Mouse (Mus musculus) bone marrow, adult 2 months (tissue): ENCODE measurements around the gene Tnfrsf1a. TPM values are rescaled to one million over a fixed set of nuclear protein-coding genes. Genes with fewer than 3 reads are reported as not detected.

Experiments
- H3K27ac ChIP-seq: fragments of 200-500 bp; 2 replicates; pipeline ENCODE4 v1.5.1; 2012; ENCODE audit warnings: low read depth, mild to moderate bottlenecking, control low read depth, inconsistent platforms, low read length; ENCODE audit not compliant: control insufficient read depth, poor library complexity, insufficient read depth
- H3K4me1 ChIP-seq: fragments of 200-500 bp; 2 replicates; pipeline ENCODE4 v1.6.1; 2011; ENCODE audit warnings: low read length; ENCODE audit not compliant: control insufficient read depth, insufficient read depth
- H3K4me3 ChIP-seq: fragments of 200-500 bp; replicated peaks from 2 replicates; pipeline ENCODE3; 2011; ENCODE audit warnings: mild to moderate bottlenecking, low read depth, low read length, control low read depth; ENCODE audit not compliant: control insufficient read depth
- CTCF ChIP-seq: fragments of 200-500 bp; IDR thresholded peaks from 2 replicates; pipeline ENCODE4 v1.5.1; 2011; ENCODE audit warnings: low read length, control low read depth; ENCODE audit not compliant: control insufficient read depth, insufficient read depth
- POLR2A ChIP-seq: fragments of 200-500 bp; IDR thresholded peaks from 2 replicates; pipeline ENCODE4 v1.6.1; 2011; ENCODE audit warnings: low read depth, mild to moderate bottlenecking, control low read depth, low read length, borderline replicate concordance; ENCODE audit not compliant: control insufficient read depth
- WGBS: fragments of 180-500 bp; shearing (Covaris S2); methylation state at CpG from one replicate; pipeline ENCODE4 v1.1.7; 2018; 5-methylcytosine and 5-hydroxymethylcytosine counted together
- polyA plus RNA-seq: library from polyadenylated mRNA; stranded (reverse); fragments of >200 nt; gene quantifications from 2 replicates; pipeline ENCODE4 v1.2.4, GENCODE M21; 2011; ENCODE audit warnings: low replicate concordance; ENCODE audit not compliant: missing spikeins, insufficient read depth, insufficient read length

The Tnfrsf1a gene
- polyA plus RNA-seq, 1 experiment = 63.5 TPM

- 61% methylated on average over 6 of the region's 6 CpGs for WGBS
- Histone ChIP-seq H3K4me1 (no peaks in the 10 kb centered on the region; the same call in 1 of the 2 replicates), H3K27ac (no peak overlapping the region), H3K4me3 (no peak overlapping the region)
- no peak for TF ChIP-seq POLR2A
- no peak for TF ChIP-seq CTCF
These were observed 29.5 kb downstream of the Tnfrsf1a start for GRCm38 (mm10) chr6:125378621-125379020.

- TF ChIP-seq CTCF = no peak
- no peak for TF ChIP-seq POLR2A
- Histone ChIP-seq H3K4me1 (no peaks in the 10 kb centered on the region; the same call in 1 of the 2 replicates), H3K27ac (no peak overlapping the region), H3K4me3 (no peak overlapping the region)
- 34% methylated on average over 9 of the region's 9 CpGs for WGBS
These were observed 30.6 kb downstream of the Tnfrsf1a start for GRCm38 (mm10) chr6:125379781-125380180.

- Histone ChIP-seq H3K4me3 (no peak within 1 kb of the TSS), H3K4me1 (no peaks in the 10 kb centered on the region; the same call in 1 of the 2 replicates), H3K27ac (no peak within 1 kb of the TSS)
- no peak for TF ChIP-seq POLR2A
- TF ChIP-seq CTCF = no peak
- 20% methylated on average over 40 of the region's 40 CpGs for WGBS
These were observed 31.5 kb downstream of the Tnfrsf1a start, which contains the start of gene Plekhg6 for GRCm38 (mm10) chr6:125380372-125381360. Plekhg6 (minus strand) TSS chr6:125380793.

GRCm38 (mm10) chr6:125382024-125382423 lies 32.9 kb downstream of the Tnfrsf1a start:
- 79% methylated on average over 2 of the region's 2 CpGs for WGBS
- TF ChIP-seq POLR2A = no peak
- TF ChIP-seq CTCF = no peak
- H3K27ac ChIP-seq = no peak overlapping the region; the same call in 1 of the 2 replicates
- H3K4me3 ChIP-seq = no peak overlapping the region
- H3K4me1 ChIP-seq = no peaks in the 10 kb centered on the region; the same call in 1 of the 2 replicates

- Histone ChIP-seq H3K4me3 (no peak overlapping the region), H3K4me1 (no peaks in the 10 kb centered on the region), H3K27ac (no peak overlapping the region)
- 67% methylated on average over 11 of the region's 11 CpGs for WGBS
- no peak for TF ChIP-seq POLR2A
- TF ChIP-seq CTCF = no peak
These were observed 36.2 kb downstream of the Tnfrsf1a start for GRCm38 (mm10) chr6:125385066-125385974.

- H3K4me3 ChIP-seq = no peak overlapping the region
- no peak for TF ChIP-seq CTCF
- no peak for TF ChIP-seq POLR2A
- H3K4me1 ChIP-seq = no peaks in the 10 kb centered on the region
- no peak overlapping the region for H3K27ac ChIP-seq
- WGBS = 73% methylated on average over 6 of the region's 6 CpGs
These were observed 36.9 kb downstream of the Tnfrsf1a start for GRCm38 (mm10) chr6:125386080-125386479.

GRCm38 (mm10) chr6:125389853-125390252 lies 40.7 kb downstream of the Tnfrsf1a start:
- WGBS = 79% methylated on average over 5 of the region's 5 CpGs
- no peak overlapping the region for H3K4me3 ChIP-seq
- TF ChIP-seq CTCF = no peak
- no peak for TF ChIP-seq POLR2A
- no peak overlapping the region for H3K27ac ChIP-seq
- H3K4me1 ChIP-seq = no peaks in the 10 kb centered on the region
